Mouse (Mus musculus): ENCODE data around the gene Man1a.

- TF ChIP-seq POLR2A (IDR thresholded peaks at IDR 0.05; ENCODE audit: low read depth, low read length) (no peak), CTCF (IDR thresholded peaks at IDR 0.05; ENCODE audit: borderline replicate concordance, insufficient read depth, low read length) (no peak)
Observed at GRCm38 (mm10) chr10:53913546-53914312, 162.7 kb downstream of the Man1a start.

Measured in embryonic fibroblast, embryonic 13.5 days (primary cell).